Mouse (Mus musculus) forebrain, embryonic 14.5 days (tissue): ENCODE measurements at regions not wholly inside any gene's neighbourhood (a gene's known extent, or its start where the extent isn't known, plus 50 kb on each side); places are given as distances from the start of the nearest gene placed in this dataset.

Experiments
- ATAC-seq: fragments of 200-750 bp; cut with Nextera tagmentation; 2 replicates; pipeline ENCODE4 v1.8.0; 2017; ENCODE audit warnings: mild to moderate bottlenecking, moderate library complexity
- DNase-seq: peaks from one replicate; pipeline ENCODE4 v3.0.0-alpha.2; 2015; ENCODE audit warnings: low spot score
- H3K27ac ChIP-seq: fragments of 300-500 bp; sonication (generic); 2 replicates; pipeline ENCODE4 v1.5.1; 2014; ENCODE audit warnings: low read depth, mild to moderate bottlenecking, control low read depth, low read length, moderate library complexity
- H3K27me3 ChIP-seq: fragments of 300-500 bp; sonication (generic); replicated peaks from 2 replicates; pipeline ENCODE4 v1.6.1; 2014; ENCODE audit warnings: low read length, control low read depth, mixed read lengths; ENCODE audit not compliant: control insufficient read depth, insufficient read depth
- H3K36me3 ChIP-seq: fragments of 300-500 bp; sonication (generic); 2 replicates; pipeline ENCODE4 v1.6.1; 2014; ENCODE audit warnings: low read length, control low read depth; ENCODE audit not compliant: control insufficient read depth, insufficient read depth
- H3K4me1 ChIP-seq: fragments of 300-500 bp; sonication (generic); 2 replicates; pipeline ENCODE4 v1.6.1; 2014; ENCODE audit warnings: antibody characterized with exemption, low read length, control low read depth; ENCODE audit not compliant: control insufficient read depth, insufficient read depth
- H3K4me2 ChIP-seq: fragments of 300-500 bp; sonication (generic); 2 replicates; pipeline ENCODE4 v1.6.1; 2014; ENCODE audit warnings: mild to moderate bottlenecking, control low read depth, low read length
- H3K4me3 ChIP-seq: fragments of 300-500 bp; sonication (generic); 2 replicates; pipeline ENCODE4 v1.5.1; 2014; ENCODE audit warnings: low read depth, low read length, control low read depth
- H3K9ac ChIP-seq: fragments of 300-500 bp; sonication (generic); 2 replicates; pipeline ENCODE4 v1.6.1; 2014; ENCODE audit warnings: mild to moderate bottlenecking, low read length, control low read depth, moderate library complexity
- H3K9me3 ChIP-seq: fragments of 300-500 bp; sonication (generic); replicated peaks from 2 replicates; pipeline ENCODE4 v1.6.1; 2016; ENCODE audit warnings: low read length, control low read depth, mixed read lengths; ENCODE audit not compliant: control insufficient read depth
- WGBS: fragments of 180-500 bp; shearing (Covaris S2); extraction: QIAGEN DNeasy Blood & Tissue Kit; methylation state at CpG from one replicate; pipeline ENCODE4 v1.1.7; 2014; 5-methylcytosine and 5-hydroxymethylcytosine counted together

DNA sequence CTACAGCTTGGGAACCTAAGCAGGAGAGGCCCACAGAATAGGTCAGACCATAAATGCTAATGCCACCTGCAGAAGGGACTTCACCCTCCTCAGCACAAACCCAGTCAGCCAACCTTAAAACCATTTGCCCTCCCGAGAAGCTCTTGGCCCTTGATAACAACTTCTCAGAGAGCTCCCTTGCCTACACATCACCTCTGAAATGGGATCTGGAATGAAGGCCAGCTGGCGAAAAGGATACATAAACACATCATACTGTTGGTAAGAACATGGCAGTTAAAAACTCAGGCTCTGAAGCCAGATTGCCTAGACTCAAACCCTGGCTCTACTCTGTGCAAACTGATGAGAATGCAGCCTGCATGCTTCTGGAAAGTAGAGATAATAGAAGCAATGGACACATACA, 61.2 kb upstream of the Nampt start:
- ATAC-seq: peak; percentile 2; the same call in 1 of the 2 replicates
- no peak overlapping the region for H3K9ac ChIP-seq

GRCm38 (mm10) chr12:32760627-32761026, 58.7 kb upstream of the Nampt start:
- WGBS: 91% methylated on average over 3 of the region's 3 CpGs
- no peak for DNase-seq
- no peak overlapping the region for H3K4me3 ChIP-seq
- no peak for ATAC-seq
- H3K9ac ChIP-seq: no peak overlapping the region
- H3K4me1 ChIP-seq: no peaks in the 10 kb centered on the region
- no peak overlapping the region for H3K4me2 ChIP-seq
- no peak overlapping the region for H3K27ac ChIP-seq
- H3K27me3 ChIP-seq: no peaks in the 10 kb centered on the region
- H3K36me3 ChIP-seq: no peaks in the 10 kb centered on the region
- no peaks in the 10 kb centered on the region for H3K9me3 ChIP-seq

More for the DNA sequence above, 61.2 kb upstream of the Nampt start:
- no peaks in the 10 kb centered on the region for H3K4me1 ChIP-seq
- no peaks in the 10 kb centered on the region for H3K27me3 ChIP-seq
- WGBS: 85% methylated on average over 2 of the region's 2 CpGs
- no peak overlapping the region for H3K4me2 ChIP-seq
- no peak for DNase-seq
- H3K4me3 ChIP-seq: no peak overlapping the region
- no peaks in the 10 kb centered on the region for H3K9me3 ChIP-seq
- H3K36me3 ChIP-seq: no peaks in the 10 kb centered on the region
- H3K27ac ChIP-seq: no peak overlapping the region

DNA sequence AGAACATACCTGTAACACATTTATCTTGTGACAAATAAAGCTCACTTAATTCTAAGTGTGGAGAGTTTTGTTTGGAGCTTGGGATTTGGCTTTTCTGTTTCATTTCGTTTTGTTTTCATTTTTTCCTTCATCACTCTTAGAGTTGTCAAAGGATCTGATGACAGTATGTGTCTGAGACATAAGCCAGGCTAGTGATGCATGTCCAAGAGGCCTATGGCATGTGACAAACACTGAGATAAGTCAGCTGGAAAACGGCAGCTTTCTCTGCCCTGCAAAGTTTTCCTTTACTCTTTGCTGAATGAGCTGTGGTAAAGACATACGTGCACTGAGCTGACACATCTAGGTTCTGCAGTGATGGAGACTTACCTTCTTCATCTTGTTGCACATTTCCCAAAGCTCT, 58.3 kb upstream of the Nampt start:
- H3K9ac ChIP-seq: no peak overlapping the region
- no peaks in the 10 kb centered on the region for H3K27me3 ChIP-seq
- H3K4me2 ChIP-seq: no peak overlapping the region
- no peaks in the 10 kb centered on the region for H3K4me1 ChIP-seq
- no peak overlapping the region for H3K4me3 ChIP-seq
- no peak for ATAC-seq
- H3K9me3 ChIP-seq: no peaks in the 10 kb centered on the region
- H3K27ac ChIP-seq: no peak overlapping the region
- no peak for DNase-seq
- H3K36me3 ChIP-seq: no peaks in the 10 kb centered on the region
- 62% methylated on average over 3 of the region's 3 CpGs for WGBS

DNA sequence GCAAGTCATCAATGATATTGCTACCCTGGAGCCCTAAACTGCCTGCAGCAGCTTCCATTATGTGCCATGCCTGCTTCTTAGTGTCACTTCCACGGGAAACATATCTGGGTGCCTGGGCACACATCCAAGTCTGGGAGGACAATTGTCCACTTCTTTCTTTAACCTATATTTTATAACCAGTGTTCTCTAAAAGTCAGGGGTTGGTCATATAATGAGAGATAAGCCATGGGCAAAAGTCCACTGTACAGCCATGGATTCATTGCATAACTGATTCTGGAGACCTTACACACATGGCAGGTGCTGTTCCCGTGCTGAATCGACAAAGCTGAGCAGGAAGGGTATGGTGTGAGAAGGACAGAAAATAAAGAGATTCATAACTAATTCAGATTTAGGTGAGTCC, 55.1 kb upstream of the Nampt start:
- H3K4me1 ChIP-seq: no peaks in the 10 kb centered on the region
- no peak overlapping the region for H3K4me3 ChIP-seq
- no peak overlapping the region for H3K27ac ChIP-seq
- H3K27me3 ChIP-seq: no peaks in the 10 kb centered on the region
- no peak overlapping the region for H3K4me2 ChIP-seq
- no peak for ATAC-seq
- WGBS: 81% methylated on average over 3 of the region's 3 CpGs
- no peak for DNase-seq
- no peaks in the 10 kb centered on the region for H3K36me3 ChIP-seq
- no peaks in the 10 kb centered on the region for H3K9me3 ChIP-seq
- no peak overlapping the region for H3K9ac ChIP-seq

- H3K27me3 ChIP-seq: no peaks in the 10 kb centered on the region
- no peak overlapping the region for H3K27ac ChIP-seq
- ATAC-seq (no peak), DNase-seq (no peak)
- 91% methylated on average over 7 of the region's 7 CpGs for WGBS
- H3K4me2 ChIP-seq: no peak overlapping the region
- H3K36me3 ChIP-seq: no peaks in the 10 kb centered on the region
- no peaks in the 10 kb centered on the region for H3K4me1 ChIP-seq
- no peak overlapping the region for H3K9ac ChIP-seq
- H3K9me3 ChIP-seq: no peaks in the 10 kb centered on the region
- H3K4me3 ChIP-seq: no peak overlapping the region
Measured at GRCm38 (mm10) chr12:32764747-32765146, 54.6 kb upstream of the Nampt start.

- no peaks in the 10 kb centered on the region for H3K4me1 ChIP-seq
- H3K9ac ChIP-seq: no peak overlapping the region
- DNase-seq (no peak), ATAC-seq (no peak)
- no peak overlapping the region for H3K4me3 ChIP-seq
- no peak overlapping the region for H3K4me2 ChIP-seq
- no peak overlapping the region for H3K27ac ChIP-seq
- H3K9me3 ChIP-seq: no peaks in the 10 kb centered on the region
- no peaks in the 10 kb centered on the region for H3K36me3 ChIP-seq
- H3K27me3 ChIP-seq: no peaks in the 10 kb centered on the region
Measured at GRCm38 (mm10) chr12:32765861-32766260, 53.5 kb upstream of the Nampt start.

DNA sequence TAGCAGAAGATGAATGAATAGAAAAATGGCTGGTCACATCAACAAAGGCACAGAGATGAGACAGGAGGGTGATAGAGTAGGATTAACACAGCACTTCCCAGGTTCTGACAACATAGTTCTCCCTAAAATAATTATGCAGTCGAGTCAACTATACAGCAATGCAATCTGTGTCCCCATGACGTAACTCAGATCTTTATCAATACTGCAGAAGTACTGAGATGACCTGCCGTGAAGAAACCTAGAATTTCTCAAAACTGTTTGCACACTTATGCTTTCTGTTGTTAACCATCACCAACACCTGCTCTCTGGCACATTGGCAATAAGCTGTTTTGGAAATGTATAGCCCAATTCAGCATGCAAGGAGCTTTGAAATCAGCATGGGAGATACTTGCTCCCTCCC, 52.8 kb upstream of the Nampt start:
- Histone ChIP-seq H3K9me3 (no peaks in the 10 kb centered on the region), H3K4me3 (no peak overlapping the region), H3K4me2 (no peak overlapping the region), H3K27me3 (no peaks in the 10 kb centered on the region), H3K4me1 (no peaks in the 10 kb centered on the region), H3K9ac (no peak overlapping the region), H3K36me3 (no peaks in the 10 kb centered on the region), H3K27ac (no peak overlapping the region)
- WGBS: 84% methylated on average over 3 of the region's 3 CpGs
- DNase-seq: no peak
- no peak for ATAC-seq

GRCm38 (mm10) chr12:32767206-32768081, 51.9 kb upstream of the Nampt start:
- Histone ChIP-seq H3K4me3 (no peak overlapping the region), H3K4me1 (no peaks in the 10 kb centered on the region), H3K9ac (no peak overlapping the region), H3K4me2 (no peak overlapping the region), H3K36me3 (no peaks in the 10 kb centered on the region), H3K27me3 (no peaks in the 10 kb centered on the region), H3K9me3 (no peaks in the 10 kb centered on the region), H3K27ac (no peak overlapping the region)
- DNase-seq (no peak), ATAC-seq (no peak)
- WGBS: 92% methylated on average over 7 of the region's 7 CpGs

DNA sequence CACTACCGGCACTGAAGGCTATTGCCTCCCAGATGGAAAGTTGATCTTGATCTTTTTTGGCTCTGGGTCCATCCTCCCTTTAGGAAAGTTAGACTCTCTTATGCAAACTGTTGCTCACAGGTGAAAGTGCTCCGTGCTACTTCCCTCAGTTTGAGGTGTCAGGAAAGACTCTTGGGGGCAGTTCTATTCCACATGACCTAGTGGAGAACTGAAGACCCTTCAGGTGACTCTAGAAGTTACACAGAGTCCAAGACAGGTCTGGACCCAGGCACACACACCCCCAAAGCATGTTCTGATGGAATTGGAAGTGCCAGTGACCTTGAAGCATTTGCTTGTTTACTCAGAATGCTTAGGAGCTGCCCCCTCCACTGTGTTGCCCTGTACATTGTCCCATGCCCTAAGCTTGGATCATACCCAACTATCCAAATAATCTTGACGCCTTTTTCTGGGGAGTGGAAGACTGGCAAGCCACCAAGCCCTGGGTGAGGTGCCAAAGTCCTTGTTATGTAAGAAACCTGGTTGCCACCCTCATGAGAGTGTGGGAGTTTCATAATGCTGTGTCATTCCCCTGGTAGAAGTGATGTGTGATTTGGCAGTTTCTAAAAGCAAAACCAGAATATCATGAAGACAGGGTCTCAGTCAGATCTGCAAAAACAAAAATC, 51.1 kb upstream of the Nampt start:
- Histone ChIP-seq H3K4me3 (no peak overlapping the region), H3K4me2 (no peak overlapping the region)

More for the DNA sequence above, 51.1 kb upstream of the Nampt start:
- no peaks in the 10 kb centered on the region for H3K27me3 ChIP-seq
- H3K36me3 ChIP-seq: no peaks in the 10 kb centered on the region
- no peak overlapping the region for H3K27ac ChIP-seq
- H3K9ac ChIP-seq: no peak overlapping the region
- WGBS: 76% methylated on average over 3 of the region's 3 CpGs
- ATAC-seq (no peak), DNase-seq (peak; percentile 15)
- no peaks in the 10 kb centered on the region for H3K9me3 ChIP-seq
- H3K4me1 ChIP-seq: no peaks in the 10 kb centered on the region
